ENCODE assay signal across 17 mouse cellular contexts in the genomic region with DNA sequence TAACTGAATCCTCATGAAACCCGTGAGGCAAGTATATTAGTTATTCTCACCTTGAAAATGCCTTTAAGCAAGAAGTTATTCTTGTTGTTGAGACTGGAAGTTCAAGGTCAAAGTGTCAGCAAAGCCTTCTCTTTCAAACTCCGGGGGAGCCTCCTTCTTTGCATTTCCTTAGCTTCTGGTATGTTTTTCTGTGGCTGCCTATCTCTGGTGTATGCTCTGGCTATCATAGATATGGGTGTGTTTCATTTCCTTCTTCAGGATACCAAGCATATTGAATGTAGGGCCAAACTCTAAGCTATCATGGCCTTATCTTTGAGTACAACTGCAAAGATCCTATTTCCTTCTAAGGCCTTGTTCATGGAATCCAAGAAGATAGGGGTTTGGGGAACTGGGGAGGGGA.
"Had no signal": no experiment of that assay in that cellular context is flagged by ENCODE, and none has a peak within 500 bp of the region (broad histone marks: within the 10 kb centered on the region; RNA-seq: fewer than 3 reads in every experiment).

No protein-coding gene starts in this region.

- ATAC-seq: liver, postnatal 0 days; lung, postnatal 0 days; midbrain, embryonic 15.5 days had no signal

- H3K4me2 ChIP-seq: lung, embryonic 15.5 days; midbrain, embryonic 12.5 days; midbrain, embryonic 15.5 days; neural tube, embryonic 12.5 days had no signal

- H3K27ac ChIP-seq: lung, embryonic 15.5 days; macrophage; midbrain, embryonic 12.5 days; midbrain, embryonic 15.5 days; neural tube, embryonic 12.5 days had no signal

- H3K4me3 ChIP-seq: lung, embryonic 15.5 days; megakaryocyte, embryonic 14.5 days; midbrain, embryonic 12.5 days; midbrain, embryonic 15.5 days; neural tube, embryonic 12.5 days had no signal

- H3K4me1 ChIP-seq: megakaryocyte, embryonic 14.5 days had no signal

- DNase-seq: liver, postnatal 0 days; lung, adult 2 months; lung, postnatal 14 days; lung, postnatal 36 days; right cerebral cortex, postnatal 25 days; right cerebral cortex, postnatal 4 days; spleen, adult 18-20 months; thymus, adult 18-20 months; thymus, postnatal 14 days; thymus, postnatal 36 days had no signal

- H3K36me3 ChIP-seq: lung, embryonic 15.5 days; midbrain, embryonic 12.5 days; midbrain, embryonic 15.5 days; neural tube, embryonic 12.5 days had no signal

- H3K27me3 ChIP-seq: midbrain, embryonic 15.5 days; neural tube, embryonic 12.5 days had no signal

- H3K9ac ChIP-seq: liver, postnatal 0 days; lung, embryonic 15.5 days; midbrain, embryonic 12.5 days; midbrain, embryonic 15.5 days; neural tube, embryonic 12.5 days had no signal

- H3K9me3 ChIP-seq: lung, embryonic 15.5 days; midbrain, embryonic 12.5 days; midbrain, embryonic 15.5 days; neural tube, embryonic 12.5 days had no signal
